ENCODE assay signal across 8 mouse cellular contexts in the genomic region with DNA sequence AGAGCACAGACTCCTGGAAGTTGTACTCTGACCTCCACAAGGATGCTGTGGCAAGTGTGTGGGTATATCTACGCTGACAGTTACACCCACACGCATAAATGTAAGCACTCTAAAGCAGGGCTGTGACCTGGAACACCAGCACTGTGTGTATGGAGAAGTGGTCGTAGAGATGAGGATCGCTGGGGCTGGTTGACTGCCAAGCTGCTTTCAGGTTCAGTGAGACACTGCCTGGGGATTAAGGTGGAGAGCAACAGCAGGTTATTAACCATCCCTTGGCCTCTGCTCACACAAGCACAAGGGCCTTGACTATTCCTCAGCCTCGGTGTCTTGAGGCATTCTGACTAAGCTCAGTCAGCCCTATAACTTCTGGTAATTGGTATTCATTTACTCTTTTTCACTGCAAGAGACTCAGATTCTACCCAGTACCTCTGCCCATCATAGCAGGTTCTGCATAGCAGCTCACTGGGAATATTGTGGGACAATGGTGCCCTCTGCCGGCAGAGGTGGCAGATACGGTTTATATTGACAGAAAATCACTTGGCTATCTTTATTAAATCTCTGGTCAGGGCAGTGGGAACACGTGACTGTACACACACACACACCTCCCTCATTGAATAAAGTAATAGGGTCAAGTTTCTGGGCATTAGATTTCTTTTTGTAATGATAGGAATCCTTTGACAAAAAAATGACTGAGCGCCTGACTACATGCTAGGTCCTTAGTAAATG. TPM values are rescaled to one million over a fixed set of nuclear protein-coding genes. Genes with fewer than 3 reads are reported as not detected.
DNase-seq lines count a peak whose midpoint lies in the region; ATAC-seq and TF ChIP-seq lines count a peak whose summit lies in the region.

No protein-coding gene starts in this region.

- H3K27ac ChIP-seq in lung, postnatal 0 days (ENCODE audit: low read length) = no peak overlapping the region

- H3K9me3 ChIP-seq in E14TG2a.4 (ENCODE audit: low read length) = no peaks in the 10 kb centered on the region
- no peaks in the 10 kb centered on the region for H3K9me3 ChIP-seq in lung, postnatal 0 days (ENCODE audit: low read length)

- no peak overlapping the region for H3K4me2 ChIP-seq in lung, postnatal 0 days (replicated peaks; ENCODE audit: low read depth, low read length)

- no peak overlapping the region for H3K9ac ChIP-seq in lung, postnatal 0 days (replicated peaks; ENCODE audit: low read depth)

- TF ChIP-seq CTCF in E14TG2a.4 (conservative IDR thresholded peaks at IDR 0.05; ENCODE audit: low read length) = peak; percentile 69
- peak; percentile 84 for TF ChIP-seq CTCF in lung, postnatal 0 days (IDR thresholded peaks at IDR 0.05)

- no peak for TF ChIP-seq EP300 in lung, postnatal 0 days (IDR thresholded peaks at IDR 0.05)

- 35% methylated on average over 9 of the region's 9 CpGs for WGBS in lung, postnatal 0 days

- no peak overlapping the region for H3K4me3 ChIP-seq in E14TG2a.4 (replicated peaks; ENCODE audit: low read length)
- H3K4me3 ChIP-seq in lung, postnatal 0 days (ENCODE audit: low read depth, low read length) = no peak overlapping the region

- H3K36me3 ChIP-seq in E14TG2a.4 (ENCODE audit: insufficient read depth, low read length) = peaks cover 57% of the 10 kb centered on the region
- H3K36me3 ChIP-seq in lung, postnatal 0 days (ENCODE audit: insufficient read depth, low read length) = peaks cover 7% of the 10 kb centered on the region

- ATAC-seq in granulocyte monocyte progenitor cell, adult 5-6 weeks (replicated peaks; ENCODE audit: poor library complexity, severe bottlenecking) = peak; percentile 68
- peak; percentile 37 for ATAC-seq in lung, postnatal 0 days

- no peaks in the 10 kb centered on the region for H3K27me3 ChIP-seq in E14TG2a.4 (ENCODE audit: insufficient read depth, low read length)
- no peaks in the 10 kb centered on the region for H3K27me3 ChIP-seq in lung, postnatal 0 days (replicated peaks; ENCODE audit: insufficient read depth, low read length)

- peaks cover 49% of the 10 kb centered on the region for H3K4me1 ChIP-seq in E14TG2a.4 (replicated peaks; ENCODE audit: low read depth, low read length)
- H3K4me1 ChIP-seq in lung, postnatal 0 days (ENCODE audit: insufficient read depth, low read depth, low read length) = no peaks in the 10 kb centered on the region

- peak; percentile 91 for DNase-seq in adrenal gland, postnatal 14 days
- DNase-seq in embryo, embryonic 11.5 days (ENCODE audit: low read depth, low spot score) = peak; percentile 68
- DNase-seq in kidney, postnatal 4 days = peak; percentile 89 to 91
- peak; percentile 87 for DNase-seq in lung, postnatal 0 days (ENCODE audit: low spot score)
- peak; percentile 74 for DNase-seq in retina, adult 2 months (ENCODE audit: low read depth, low spot score)
- peak; percentile 91 for DNase-seq in thymus, postnatal 4 days

RNA-seq across cellular contexts. Expression of a gene that starts 1.9 kb away (rescaled TPM):
- 13.9 and 20.8 TPM in 2 replicates for total RNA-seq in adrenal gland, postnatal 14 days (2021)
- 40.4 and 45.7 TPM in 2 replicates for total RNA-seq in granulocyte monocyte progenitor cell, adult 5-6 weeks (2014; fragmentation: Nextera tagmentation)
- 21.2 and 34.9 TPM in 2 replicates for total RNA-seq in granulocyte monocyte progenitor cell, adult 5-6 weeks (2017)
- polyA plus RNA-seq in lung, postnatal 0 days (2015; fragmentation: Nextera tagmentation; extraction: Ambion mirVana) = 17.4 and 20.6 TPM in 2 replicates

RNA-seq across cellular contexts. Expression of a gene that starts 15.0 kb away (rescaled TPM):
- 93.2 and 101 TPM in 2 replicates for total RNA-seq in adrenal gland, postnatal 14 days (2021)
- 76.9 and 91.2 TPM in 2 replicates for total RNA-seq in granulocyte monocyte progenitor cell, adult 5-6 weeks (2014; fragmentation: Nextera tagmentation)
- total RNA-seq in granulocyte monocyte progenitor cell, adult 5-6 weeks (2017) = 87.7 and 113 TPM in 2 replicates
- 79.8 and 81.1 TPM in 2 replicates for polyA plus RNA-seq in lung, postnatal 0 days (2015; fragmentation: Nextera tagmentation; extraction: Ambion mirVana)

RNA-seq across cellular contexts. Expression of a gene that starts 42.1 kb away (rescaled TPM):
- 55.3 and 64.4 TPM in 2 replicates for total RNA-seq in adrenal gland, postnatal 14 days (2021)
- total RNA-seq in granulocyte monocyte progenitor cell, adult 5-6 weeks (2014; fragmentation: Nextera tagmentation) = 82.0 and 84.2 TPM in 2 replicates
- total RNA-seq in granulocyte monocyte progenitor cell, adult 5-6 weeks (2017) = 73.4 and 104 TPM in 2 replicates
- polyA plus RNA-seq in lung, postnatal 0 days (2015; fragmentation: Nextera tagmentation; extraction: Ambion mirVana) = 53.4 and 58.5 TPM in 2 replicates
